Mouse (Mus musculus): ENCODE results near the gene Pacsin1.

DNA sequence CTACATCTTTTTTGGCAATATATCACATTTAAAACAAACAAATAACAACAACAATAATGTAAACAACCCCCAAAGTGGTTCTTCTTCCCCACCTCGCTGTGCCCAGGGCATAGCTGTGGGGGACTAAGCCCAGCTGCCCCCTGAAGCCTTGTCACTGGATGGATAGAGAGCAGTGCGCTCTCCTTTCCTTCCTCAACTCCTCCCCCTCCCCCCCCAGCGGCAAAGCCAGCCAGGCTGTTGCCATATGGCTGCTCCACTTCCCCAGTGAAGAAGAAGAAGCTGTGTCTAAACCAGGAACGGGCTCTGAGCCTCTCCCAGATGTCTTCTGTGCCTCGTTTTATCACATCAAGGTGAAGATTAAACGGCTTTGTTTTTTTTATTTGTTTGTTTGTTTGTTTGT, 12.2 kb upstream of the Pacsin1 start:
- TF ChIP-seq TAL1 (IDR thresholded peaks at IDR 0.05; ENCODE audit: low read length), result no peak
- TF ChIP-seq GATA1 (IDR thresholded peaks at IDR 0.05; ENCODE audit: low read length), result no peak
